Mouse (Mus musculus) left cerebral cortex, adult 2 months (tissue): ENCODE results near the gene Wdr83os. TPM values are rescaled to one million over a fixed set of nuclear protein-coding genes. Genes with fewer than 3 reads are reported as not detected.
A peak's percentile ranks its signal among the peaks of the same experiment; 100 is the strongest.
"Not testable (repeated sequence)": the region's sequence is repeated elsewhere in the genome, so short reads cannot be mapped to it uniquely, and the experiment has no call there.

Experiments
- DNase-seq, 2 experiments: peaks; one replicate each; pipeline ENCODE4 v3.0.0; 2021 to 2022; ENCODE audit warnings: low spot score in 2 of 2, mixed read lengths in 1 of 2; ENCODE audit errors: extremely low spot score in 1 of 2
- H3K27ac ChIP-seq: fragments of 200-600 bp; 2 replicates; pipeline ENCODE4 v1.8.1; 2022
- H3K4me3 ChIP-seq: fragments of 200-600 bp; 2 replicates; pipeline ENCODE4 v1.8.1; 2022
- CTCF ChIP-seq: fragments of 200-600 bp; IDR thresholded peaks from 2 replicates; pipeline ENCODE4 v1.8.1; 2022; ENCODE audit warnings: antibody characterized with exemption, mild to moderate bottlenecking, moderate library complexity
- intact Hi-C: fragments of 180-260 bp; cut with DNase I; formaldehyde crosslinking; loops from one replicate; pipeline ENCODE4 v1.15.1; 2025
- total RNA-seq, 2 experiments: library from RNA; stranded (reverse); gene quantifications; 2 replicates each; pipeline ENCODE4 v1.2.3; 2021

The Wdr83os gene
- total RNA-seq, 2 experiments from 2014 or later: 55.6 to 55.7 TPM

DNA sequence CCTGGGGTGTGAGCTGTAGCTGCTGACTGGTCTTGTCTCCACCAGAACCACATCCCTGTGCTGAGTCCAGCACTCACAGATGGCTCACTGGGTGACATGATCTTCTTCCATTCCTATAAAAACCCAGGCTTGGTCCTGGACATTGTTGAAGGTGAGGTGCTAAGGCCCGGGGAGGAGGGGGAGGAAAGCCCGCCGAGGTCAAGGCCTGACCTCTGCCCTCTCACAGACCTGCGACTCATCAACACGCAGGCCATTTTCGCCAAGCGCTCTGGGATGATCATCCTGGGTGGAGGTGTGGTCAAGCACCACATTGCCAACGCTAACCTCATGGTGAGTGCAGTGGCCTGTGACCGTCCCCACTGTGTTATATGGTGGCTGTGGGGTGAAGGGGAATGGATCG, 6.4 kb upstream of the Wdr83os start:
- intact Hi-C loops: loop anchor here (5.0 kb wide), 2 partner anchors 47 to 97 kb away; partner anchors contain the start of genes Asna1, Junb and Trir
- TF ChIP-seq CTCF: no peak
- no peak for DNase-seq
- Histone ChIP-seq H3K4me3 (no peak overlapping the region), H3K27ac (no peak overlapping the region)

DNA sequence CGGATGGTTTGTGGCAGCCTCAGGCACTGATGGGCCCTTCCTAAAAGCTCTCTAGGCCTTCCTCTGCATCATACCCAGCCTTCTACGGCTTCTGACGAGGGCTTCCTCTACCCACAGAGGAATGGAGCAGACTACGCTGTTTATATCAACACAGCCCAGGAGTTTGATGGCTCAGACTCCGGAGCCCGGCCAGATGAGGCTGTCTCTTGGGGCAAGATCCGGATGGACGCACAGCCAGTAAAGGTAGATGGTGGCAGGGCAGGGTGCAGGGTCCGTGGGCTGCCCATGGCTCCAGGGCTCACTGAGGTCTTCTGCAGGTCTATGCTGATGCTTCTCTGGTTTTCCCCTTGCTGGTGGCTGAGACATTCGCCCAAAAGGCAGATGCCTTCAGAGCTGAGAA, 5.9 kb upstream of the Wdr83os start:
- DNase-seq: no peak
- intact Hi-C loops: loop anchor here (5.0 kb wide), 2 partner anchors 47 to 97 kb away; partner anchors contain the start of genes Asna1, Junb and Trir
- no peak overlapping the region for H3K4me3 ChIP-seq
- no peak for TF ChIP-seq CTCF
- H3K27ac ChIP-seq: no peak overlapping the region

DNA sequence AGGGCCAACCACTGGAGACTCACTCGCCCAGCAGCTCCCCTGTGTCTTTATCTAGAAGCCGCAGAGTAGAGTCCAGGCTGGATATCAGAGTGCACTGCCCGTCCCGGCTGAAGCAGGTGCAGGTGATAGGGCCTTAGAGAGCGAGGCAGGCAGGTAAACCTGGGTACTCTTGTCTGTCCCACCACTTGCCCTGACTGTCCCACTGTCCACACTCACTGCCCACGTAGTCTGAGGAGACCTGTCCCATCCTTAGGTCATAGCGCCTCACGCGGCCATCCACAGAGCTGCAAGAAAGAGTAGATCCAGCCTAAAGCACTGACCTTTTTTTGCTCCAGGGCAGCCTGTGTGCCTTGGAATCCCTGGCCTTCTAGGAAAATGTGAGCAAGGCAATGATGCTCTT, 4.5 kb upstream of the Wdr83os start:
- Histone ChIP-seq H3K27ac (no peak overlapping the region), H3K4me3 (no peak overlapping the region)
- intact Hi-C loops: loop anchor here (2.0 kb wide), 1 partner anchor 95 kb away; no protein-coding TSS in a partner anchor
- TF ChIP-seq CTCF: peak; percentile 44
- peak in 1 of 2 experiments; percentile 33 for DNase-seq

DNA sequence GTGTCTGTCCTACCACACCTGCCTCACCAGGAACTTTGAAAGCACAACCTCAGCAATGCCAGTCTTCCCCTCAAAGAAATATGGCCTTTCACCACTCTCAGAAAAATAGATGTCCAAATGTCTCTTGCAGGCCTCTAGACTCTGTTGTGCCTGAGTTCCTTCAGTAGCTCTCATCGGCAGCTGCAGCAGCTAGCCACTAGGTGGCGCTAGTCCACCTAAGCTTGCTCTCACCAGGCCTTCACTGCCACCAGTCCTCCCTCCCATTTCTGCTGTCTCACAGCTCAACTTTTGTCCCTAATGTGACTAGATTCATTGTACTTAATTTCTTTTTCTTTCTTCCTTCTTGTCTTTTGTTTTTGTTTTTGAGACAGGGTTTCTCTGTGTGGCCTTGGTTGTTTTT, 3.5 kb upstream of the Wdr83os start:
- intact Hi-C loops: loop anchor here (2.0 kb wide), 1 partner anchor 94 kb away; no protein-coding TSS in a partner anchor
- Histone ChIP-seq H3K4me3 (no peak overlapping the region), H3K27ac (no peak overlapping the region)
- peak; percentile 99 for TF ChIP-seq CTCF
- peak; percentile 75 to 81 for DNase-seq

DNA sequence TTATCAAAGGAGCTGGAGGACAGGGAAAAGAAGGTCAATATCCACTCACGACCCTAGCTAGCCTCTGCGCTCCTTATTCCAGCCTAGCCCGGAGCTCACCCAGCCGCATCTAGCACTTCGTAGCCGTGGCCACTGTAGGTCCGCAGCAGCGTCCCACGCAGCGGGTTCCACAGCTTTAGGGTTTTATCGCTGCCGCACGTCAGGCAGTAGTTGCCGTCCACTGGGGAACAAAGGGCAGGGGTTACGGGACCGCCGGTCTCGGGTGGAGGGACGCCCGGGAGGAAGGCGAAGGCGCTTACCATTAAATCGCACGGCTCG, 367 bp upstream of the Wdr83os start:
- no peak for TF ChIP-seq CTCF
- no peak for DNase-seq
- peak overlapping the region; percentile 87 for H3K4me3 ChIP-seq
- peak overlapping the region; percentile 92 for H3K27ac ChIP-seq
- intact Hi-C loops: loop anchor here (5.0 kb wide), 1 partner anchor 217 kb away; the partner anchor contains the start of genes Orc6 and Vps35

DNA sequence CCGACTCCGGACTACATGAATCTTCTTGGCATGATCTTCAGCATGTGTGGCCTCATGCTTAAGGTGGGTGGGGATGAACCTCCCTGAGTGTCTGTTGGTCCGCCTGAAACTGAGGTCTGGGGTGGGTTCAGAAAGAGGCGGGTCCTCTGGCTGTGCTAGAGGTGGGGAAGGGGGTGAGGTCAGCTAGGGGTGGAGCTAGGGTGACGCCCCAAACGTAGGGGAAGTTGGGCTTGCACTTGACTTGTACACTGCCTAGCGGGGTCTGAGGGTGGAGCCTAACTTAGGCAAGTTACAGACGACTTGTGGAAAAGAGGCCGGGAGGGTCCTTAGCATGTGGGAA, 646 bp downstream of the Wdr83os start, which contains the start of gene Wdr83:
Wdr83 (minus strand) TSS at position 91 of the 340 bp plus-strand sequence.
- H3K27ac ChIP-seq: peak within 1 kb of the TSS; percentile 92
- H3K4me3 ChIP-seq: peak within 1 kb of the TSS; percentile 87
- no peak for DNase-seq
- intact Hi-C loops: loop anchor here (5.0 kb wide), 1 partner anchor 216 kb away; the partner anchor contains the start of genes Orc6 and Vps35
- TF ChIP-seq CTCF: no peak

DNA sequence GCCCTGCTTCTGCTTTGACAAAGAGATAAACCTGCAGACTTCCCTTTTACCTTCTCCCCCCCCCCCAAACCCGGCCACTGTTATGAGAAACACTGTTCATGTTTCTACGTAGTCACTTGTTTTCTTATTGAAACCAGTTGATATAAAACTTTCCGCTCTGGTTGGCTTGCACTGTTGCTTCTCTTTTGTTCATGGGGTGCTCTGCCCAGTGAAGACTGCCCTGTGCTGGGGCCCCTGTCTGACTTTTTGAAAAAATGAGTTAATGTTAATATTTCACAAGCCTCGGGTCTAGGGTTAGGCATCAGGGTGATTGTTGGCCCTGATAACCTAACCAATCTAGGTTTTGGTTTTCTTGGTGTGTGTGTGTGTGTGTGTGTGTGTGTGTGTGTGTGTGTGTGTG, 1.6 kb downstream of the Wdr83os start:
- intact Hi-C loops: loop anchor here (5.0 kb wide), 1 partner anchor 215 kb away; the partner anchor contains the start of genes Orc6 and Vps35
- DNase-seq, H3K4me3 ChIP-seq, H3K27ac ChIP-seq: not testable (repeated sequence)

DNA sequence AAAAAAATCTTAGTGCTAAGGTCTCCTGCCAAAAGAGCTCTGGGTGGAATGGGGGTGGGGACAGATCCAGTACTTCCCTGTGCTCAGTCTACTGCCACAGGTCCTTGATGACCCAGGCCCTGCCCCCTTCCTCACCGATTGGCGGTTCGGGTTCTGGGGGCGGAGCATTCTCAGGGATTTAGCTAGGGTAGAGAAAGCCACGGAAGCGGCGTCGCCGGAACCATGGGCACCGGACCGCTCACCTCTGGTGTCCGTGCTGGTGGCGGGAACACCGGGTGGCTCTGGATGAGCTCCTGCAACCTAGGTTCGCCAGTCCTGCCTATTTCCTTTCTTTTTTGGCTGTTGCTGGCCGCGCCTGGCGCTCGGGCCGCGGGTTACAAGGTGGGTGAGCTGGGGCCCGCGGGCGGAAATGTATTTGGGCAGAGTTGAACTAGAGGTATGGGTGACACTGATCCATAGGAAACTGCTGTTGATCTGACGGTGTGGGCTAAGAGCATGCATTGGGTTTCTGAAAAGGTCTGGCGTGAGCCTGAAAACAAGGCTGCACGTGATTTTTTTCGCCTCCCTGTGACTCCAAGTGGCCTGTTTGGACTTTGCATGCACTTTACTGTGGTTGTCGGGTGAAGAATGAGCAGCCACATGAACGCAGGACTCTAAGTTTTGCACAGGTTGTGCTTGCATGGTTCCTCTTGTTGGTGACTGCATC, 2.7 kb downstream of the Wdr83os start, which contains the start of gene Man2b1:
Man2b1 (plus strand) TSS at position 163 of the 706 bp plus-strand sequence.
- H3K4me3 ChIP-seq: peak within 1 kb of the TSS; percentile 68
- H3K27ac ChIP-seq: peak within 1 kb of the TSS; percentile 51
- peak; percentile 37 for TF ChIP-seq CTCF
- DNase-seq: peak; percentile 83 to 87
- intact Hi-C loops: loop anchor here (5.0 kb wide), 1 partner anchor 214 kb away; the partner anchor contains the start of genes Orc6 and Vps35

DNA sequence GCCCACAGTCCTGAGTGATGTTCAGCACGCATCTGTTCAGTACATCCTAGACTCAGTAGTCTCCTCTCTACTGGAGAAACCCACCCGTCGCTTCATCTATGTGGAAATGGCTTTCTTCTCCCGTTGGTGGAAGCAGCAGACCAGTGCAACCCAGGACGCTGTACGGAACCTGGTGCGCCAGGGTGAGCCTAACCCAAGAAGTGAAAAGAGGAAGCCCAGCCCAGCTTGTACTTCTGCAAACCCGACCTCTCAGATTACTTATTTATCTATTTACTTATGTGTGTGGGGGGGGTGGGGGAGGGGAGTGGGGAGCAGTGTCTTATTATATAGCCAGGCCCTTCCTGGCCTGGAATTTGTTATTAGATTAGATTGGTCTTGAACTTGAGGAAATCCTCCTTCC, 4.1 kb downstream of the Wdr83os start:
- TF ChIP-seq CTCF: no peak
- intact Hi-C loops: loop anchor here (5.0 kb wide), 1 partner anchor 213 kb away; the partner anchor contains the start of genes Orc6 and Vps35
- DNase-seq: no peak
- Histone ChIP-seq H3K27ac (no peak overlapping the region), H3K4me3 (no peak overlapping the region)

DNA sequence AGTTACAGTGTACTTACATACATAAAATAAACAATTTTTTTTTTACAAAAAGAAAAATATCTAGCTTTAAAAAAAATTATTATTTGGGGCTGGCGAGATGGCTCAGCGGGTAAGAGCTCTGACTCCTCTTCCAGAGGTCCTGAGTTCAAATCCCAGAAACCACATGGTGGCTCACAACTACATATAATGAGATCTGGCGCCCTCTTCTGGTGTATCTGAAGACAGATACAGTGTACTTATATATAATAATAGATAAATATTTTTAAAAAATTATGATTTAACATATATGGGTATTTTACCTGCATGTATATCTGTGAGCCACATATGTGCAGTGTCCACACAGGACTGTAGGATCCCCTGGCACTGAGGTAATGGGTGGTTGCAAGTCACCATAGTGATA, 5.7 kb downstream of the Wdr83os start:
- Histone ChIP-seq H3K27ac (no peak overlapping the region), H3K4me3 (no peak overlapping the region)
- no peak for DNase-seq
- peak; percentile 46 for TF ChIP-seq CTCF
- intact Hi-C loops: no loop called here

DNA sequence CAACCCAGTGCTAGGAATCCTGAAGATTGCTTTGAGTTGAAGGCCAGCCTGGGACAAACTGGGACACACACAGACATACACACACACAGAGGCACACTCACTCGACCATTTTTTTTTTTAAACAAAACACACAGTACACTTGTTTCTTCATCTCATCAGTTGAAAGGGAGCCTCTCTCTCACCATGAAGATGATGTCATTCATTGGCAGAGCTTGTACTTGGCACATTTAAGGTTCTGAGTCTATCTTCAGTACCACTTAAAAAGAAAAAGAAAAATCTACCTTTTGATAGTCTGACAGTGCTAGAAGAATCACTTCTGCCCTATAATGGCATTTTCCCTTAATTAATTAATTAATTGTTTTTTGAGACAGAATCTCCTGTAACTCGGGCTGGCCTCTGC, 8.2 kb downstream of the Wdr83os start:
- Histone ChIP-seq H3K27ac (no peak overlapping the region), H3K4me3 (no peak overlapping the region)
- no peak for DNase-seq
- intact Hi-C loops: no loop called here
- TF ChIP-seq CTCF: no peak

DNA sequence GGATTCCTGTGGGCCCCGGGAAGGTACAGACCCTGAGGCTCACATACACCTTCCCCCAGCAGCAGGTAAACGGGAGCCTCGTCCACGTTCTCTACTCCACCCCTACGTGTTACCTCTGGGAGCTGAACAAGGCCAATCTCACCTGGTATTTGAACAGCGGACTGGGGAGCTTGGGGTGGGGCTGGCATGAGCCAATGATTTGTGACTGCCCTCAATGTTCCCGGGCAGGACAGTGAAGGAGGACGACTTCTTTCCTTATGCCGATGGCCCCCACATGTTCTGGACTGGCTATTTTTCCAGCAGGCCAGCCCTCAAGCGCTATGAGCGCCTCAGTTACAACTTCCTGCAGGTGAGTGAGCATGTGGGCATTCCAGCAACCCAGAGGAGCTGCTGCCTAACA, 10.3 kb downstream of the Wdr83os start:
- Histone ChIP-seq H3K4me3 (no peak overlapping the region), H3K27ac (no peak overlapping the region)
- TF ChIP-seq CTCF: no peak
- no peak for DNase-seq
- intact Hi-C loops: no loop called here
